Mouse (Mus musculus) MEL (cell line): ENCODE data around the gene Klhdc8a. TPM values are rescaled to one million over a fixed set of nuclear protein-coding genes. Genes with fewer than 3 reads are reported as not detected.
"Not testable (repeated sequence)": the region's sequence is repeated elsewhere in the genome, so short reads cannot be mapped to it uniquely, and the experiment has no call there.

Experiments
- DNase-seq: peaks from one replicate; pipeline ENCODE4 v3.0.0; 2011; ENCODE audit warnings: low read depth, low spot score
- H3K27ac ChIP-seq: 2 replicates; pipeline ENCODE4 v1.5.1; 2012; ENCODE audit warnings: low read depth, mild to moderate bottlenecking, control low read depth, low read length, moderate library complexity; ENCODE audit not compliant: control insufficient read depth
- H3K27me3 ChIP-seq, 2 experiments: fragments of 150-350 bp in 1 of 2; sonication (generic) in 1 of 2; 2 replicates each; pipeline ENCODE4 v1.6.1; 2012; ENCODE audit warnings: low read length in 2 of 2, mild to moderate bottlenecking in 2 of 2, improper control_type of control experiment in 1 of 2, moderate library complexity in 1 of 2; ENCODE audit not compliant: insufficient read depth in 2 of 2, control insufficient read depth in 1 of 2
- H3K36me3 ChIP-seq, 2 experiments: 2 replicates each; pipeline ENCODE4 v1.6.1; 2012 to 2014; ENCODE audit warnings: low read length in 2 of 2, improper control_type of control experiment in 1 of 2, inconsistent platforms in 1 of 2, mild to moderate bottlenecking in 1 of 2; ENCODE audit not compliant: insufficient read depth in 2 of 2, control insufficient read depth in 1 of 2
- H3K4me1 ChIP-seq, 2 experiments: fragments of 150-350 bp in 1 of 2; sonication (generic) in 1 of 2; 2 replicates each; pipeline ENCODE4 v1.6.1; 2012; ENCODE audit warnings: low read length in 2 of 2, improper control_type of control experiment in 1 of 2, mild to moderate bottlenecking in 1 of 2; ENCODE audit not compliant: insufficient read depth in 2 of 2, control insufficient read depth in 1 of 2
- H3K4me3 ChIP-seq, 2 experiments: fragments of 150-350 bp in 1 of 2; sonication (generic) in 1 of 2; 2 replicates each; pipeline ENCODE4 v1.5.1; 2012; ENCODE audit warnings: low read depth in 2 of 2, low read length in 2 of 2, mild to moderate bottlenecking in 2 of 2, moderate library complexity in 2 of 2, control low read depth in 1 of 2, improper control_type of control experiment in 1 of 2; ENCODE audit not compliant: control insufficient read depth in 1 of 2, insufficient read depth in 1 of 2
- H3K79me2 ChIP-seq: 2 replicates; pipeline ENCODE4 v1.6.1; 2012; ENCODE audit warnings: mild to moderate bottlenecking, low read length, moderate library complexity; ENCODE audit not compliant: control insufficient read depth, poor library complexity, insufficient read depth
- H3K9ac ChIP-seq: 2 replicates; pipeline ENCODE4 v1.6.1; 2012; ENCODE audit warnings: low read depth, mild to moderate bottlenecking, control low read depth, low read length, moderate library complexity; ENCODE audit not compliant: control insufficient read depth, poor library complexity, severe bottlenecking
- H3K9me3 ChIP-seq: fragments of 150-350 bp; sonication (generic); replicated peaks from 2 replicates; pipeline ENCODE4 v1.6.1; 2012; ENCODE audit warnings: mild to moderate bottlenecking, low read length, improper control_type of control experiment, moderate library complexity; ENCODE audit not compliant: insufficient read depth
- CHD1 ChIP-seq: IDR thresholded peaks from 2 replicates; pipeline ENCODE4 v1.6.1; 2012; ENCODE audit warnings: low read depth, mild to moderate bottlenecking, inconsistent platforms, low read length, improper control_type of control experiment
- CTCF ChIP-seq, 3 experiments: IDR thresholded peaks in 2 of 3; conservative IDR thresholded peaks in 1 of 3; 2 replicates each; pipeline ENCODE4 v1.5.1; 2011 to 2012; ENCODE audit warnings: low read length in 3 of 3, low read depth in 2 of 3, mild to moderate bottlenecking in 2 of 3, improper control_type of control experiment in 1 of 3, inconsistent platforms in 1 of 3, mixed read lengths in 1 of 3, moderate library complexity in 1 of 3; ENCODE audit not compliant: control insufficient read depth in 1 of 3, insufficient read depth in 1 of 3, poor library complexity in 1 of 3, severe bottlenecking in 1 of 3
- E2F4 ChIP-seq: IDR thresholded peaks from 2 replicates; pipeline ENCODE4 v1.6.1; 2011; ENCODE audit warnings: low read depth, low read length, improper control_type of control experiment, borderline replicate concordance
- EP300 ChIP-seq, 2 experiments: IDR thresholded peaks; 2 replicates each; pipeline ENCODE4 v1.6.1; 2011; ENCODE audit warnings: improper control_type of control experiment in 2 of 2, low read length in 2 of 2, low read depth in 1 of 2, mild to moderate bottlenecking in 1 of 2
- GABPA ChIP-seq: IDR thresholded peaks from 2 replicates; pipeline ENCODE4 v1.6.1; 2012; ENCODE audit warnings: low read depth, mild to moderate bottlenecking, inconsistent platforms, low read length, improper control_type of control experiment, moderate library complexity
- HCFC1 ChIP-seq: IDR thresholded peaks from 2 replicates; pipeline ENCODE4 v1.6.1; 2012; ENCODE audit warnings: low read depth, mild to moderate bottlenecking, inconsistent platforms, low read length, improper control_type of control experiment, moderate library complexity
- JUND ChIP-seq: IDR thresholded peaks from 2 replicates; pipeline ENCODE4 v1.6.1; 2011; ENCODE audit warnings: low read depth, mild to moderate bottlenecking, improper control_type of control experiment, low read length
- MAFK ChIP-seq: IDR thresholded peaks from 2 replicates; pipeline ENCODE4 v1.6.1; 2011; ENCODE audit warnings: low read depth, mild to moderate bottlenecking, low read length, improper control_type of control experiment, borderline replicate concordance
- MAZ ChIP-seq: IDR thresholded peaks from 2 replicates; pipeline ENCODE4 v1.6.1; 2012; ENCODE audit warnings: low read depth, mild to moderate bottlenecking, inconsistent platforms, low read length, improper control_type of control experiment
- MEF2A ChIP-seq: IDR thresholded peaks from 2 replicates; pipeline ENCODE4 v1.6.1; 2014; ENCODE audit warnings: low read depth, mild to moderate bottlenecking, inconsistent platforms, low read length, improper control_type of control experiment; ENCODE audit not compliant: poor library complexity, insufficient replicate concordance, severe bottlenecking; ENCODE audit errors: extremely low read depth
- NELFE ChIP-seq: IDR thresholded peaks from 2 replicates; pipeline ENCODE4 v1.6.1; 2011; ENCODE audit warnings: low read depth, low read length, improper control_type of control experiment
- NRF1 ChIP-seq: IDR thresholded peaks from 2 replicates; pipeline ENCODE4 v1.6.1; 2014; ENCODE audit warnings: low read depth, mild to moderate bottlenecking, inconsistent platforms, low read length, improper control_type of control experiment, moderate library complexity; ENCODE audit not compliant: poor library complexity, insufficient read depth, severe bottlenecking
- POLR2AphosphoS2 ChIP-seq: IDR thresholded peaks from 2 replicates; pipeline ENCODE4 v1.6.1; 2011; ENCODE audit warnings: low read length, improper control_type of control experiment
- POLR2AphosphoS5 ChIP-seq: IDR thresholded peaks from 2 replicates; pipeline ENCODE4 v1.6.1; 2012; ENCODE audit warnings: low read depth, borderline replicate concordance, mild to moderate bottlenecking, inconsistent platforms, low read length, moderate library complexity, mixed read lengths
- SMC3 ChIP-seq: IDR thresholded peaks from 2 replicates; pipeline ENCODE4 v1.6.1; 2011; ENCODE audit warnings: low read depth, low read length, improper control_type of control experiment
- TAL1 ChIP-seq: IDR thresholded peaks from 2 replicates; pipeline ENCODE4 v1.6.1; 2012; ENCODE audit warnings: mild to moderate bottlenecking, inconsistent platforms, low read length, moderate library complexity, mixed read lengths
- TBP ChIP-seq: IDR thresholded peaks from 2 replicates; pipeline ENCODE4 v1.8.0; 2011; ENCODE audit warnings: low read depth, low read length, improper control_type of control experiment
- TCF12 ChIP-seq: IDR thresholded peaks from 2 replicates; pipeline ENCODE4 v1.6.1; 2014; ENCODE audit warnings: low read depth, mild to moderate bottlenecking, inconsistent platforms, low read length, improper control_type of control experiment, moderate library complexity
- USF1 ChIP-seq: IDR thresholded peaks from 2 replicates; pipeline ENCODE4 v1.6.1; 2014; ENCODE audit warnings: low read depth, mild to moderate bottlenecking, inconsistent platforms, low read length, improper control_type of control experiment, moderate library complexity
- ZMIZ1 ChIP-seq: IDR thresholded peaks from 2 replicates; pipeline ENCODE4 v1.6.1; 2012; ENCODE audit warnings: low read depth, mild to moderate bottlenecking, inconsistent platforms, low read length, improper control_type of control experiment, moderate library complexity
- polyA plus RNA-seq, 2 experiments: library from polyadenylated mRNA; stranded (reverse) in 1 of 2; unstranded in 1 of 2; fragments of >175 nt in 1 of 2; fragments of >200 nt in 1 of 2; gene quantifications; 2 replicates each; pipeline versions ENCODE4 v1.2.1 to v1.2.4; 2012; ENCODE audit warnings: low replicate concordance in 2 of 2, low read depth in 1 of 2; ENCODE audit not compliant: insufficient read length in 2 of 2, insufficient read depth in 1 of 2, missing spikeins in 1 of 2
- total RNA-seq: library from RNA; depleted of rRNA; stranded (reverse); fragments of 300-350 nt; gene quantifications from 2 replicates; pipeline ENCODE4 v1.2.3, GENCODE M21; 2012

Klhdc8a gene
- total and polyA plus RNA-seq, 3 experiments: not detected

DNA sequence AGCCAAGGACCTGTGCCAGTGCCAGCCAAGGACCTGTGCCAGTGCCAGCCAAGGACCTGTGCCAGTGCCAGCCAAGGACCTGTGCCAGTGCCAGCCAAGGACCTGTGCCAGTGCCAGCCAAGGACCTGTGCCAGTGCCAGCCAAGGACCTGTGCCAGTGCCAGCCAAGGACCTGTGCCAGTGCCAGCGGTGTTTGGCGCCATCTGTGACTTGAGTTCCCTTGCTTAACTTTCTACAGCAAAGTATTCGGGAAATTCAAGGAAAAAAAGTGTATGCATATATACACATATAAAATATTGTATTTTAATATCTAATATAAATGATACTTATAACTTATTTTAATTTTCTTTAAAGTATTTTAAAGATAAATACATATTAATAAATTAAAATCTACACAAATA is 51.2 kb downstream of the Klhdc8a start:
- H3K27ac ChIP-seq, H3K4me3 ChIP-seq, H3K79me2 ChIP-seq, H3K9me3 ChIP-seq, H3K27me3 ChIP-seq, DNase-seq, H3K4me1 ChIP-seq, H3K9ac ChIP-seq, H3K36me3 ChIP-seq: not testable (repeated sequence)

DNA sequence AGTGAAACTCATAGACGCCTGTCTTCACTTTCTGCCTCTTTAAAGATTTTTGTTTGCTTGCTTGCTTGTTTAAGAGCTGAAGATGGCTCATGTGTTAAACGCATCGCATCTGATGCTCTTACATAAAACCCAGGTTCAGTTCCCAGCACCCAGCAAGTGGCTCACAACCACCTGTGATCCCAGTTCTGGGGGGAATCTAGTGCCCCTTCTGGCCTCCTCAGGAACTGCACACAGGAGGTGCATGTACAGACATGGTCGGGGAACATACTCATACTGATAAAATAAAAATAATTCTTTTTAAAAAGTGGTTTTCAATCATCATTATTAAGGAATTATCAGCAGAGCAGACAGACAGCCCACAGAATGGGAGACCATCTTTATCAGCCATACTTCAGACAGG is 52.6 kb downstream of the Klhdc8a start:
- 0 out of 4 replicates have a peak, but pooled peaks cover 0 to under 1% of the 10 kb centered on the region in 2 experiments for H3K4me1 ChIP-seq
- H3K79me2 ChIP-seq: no peaks in the 10 kb centered on the region
- H3K9me3 ChIP-seq: no peaks in the 10 kb centered on the region
- H3K9ac ChIP-seq: no peak overlapping the region
- DNase-seq: no peak
- no peaks in the 10 kb centered on the region for H3K27me3 ChIP-seq
- H3K27ac ChIP-seq: no peak overlapping the region
- TF ChIP-seq CTCF (IDR thresholded peaks at IDR 0.05 in 2 of 3, conservative IDR thresholded peaks at IDR 0.05 in 1 of 3; ENCODE audit: control insufficient read depth in 1 of 3, insufficient read depth in 1 of 3, low read depth in 2 of 3, low read length in 3 of 3, poor library complexity in 1 of 3, severe bottlenecking in 1 of 3): peak; percentile 9 to 38 (median 31); a peak in 5 of 6 replicates
- TF ChIP-seq JUND: no peak
- H3K4me3 ChIP-seq: no peak overlapping the region
- H3K36me3 ChIP-seq: no peaks in the 10 kb centered on the region

DNA sequence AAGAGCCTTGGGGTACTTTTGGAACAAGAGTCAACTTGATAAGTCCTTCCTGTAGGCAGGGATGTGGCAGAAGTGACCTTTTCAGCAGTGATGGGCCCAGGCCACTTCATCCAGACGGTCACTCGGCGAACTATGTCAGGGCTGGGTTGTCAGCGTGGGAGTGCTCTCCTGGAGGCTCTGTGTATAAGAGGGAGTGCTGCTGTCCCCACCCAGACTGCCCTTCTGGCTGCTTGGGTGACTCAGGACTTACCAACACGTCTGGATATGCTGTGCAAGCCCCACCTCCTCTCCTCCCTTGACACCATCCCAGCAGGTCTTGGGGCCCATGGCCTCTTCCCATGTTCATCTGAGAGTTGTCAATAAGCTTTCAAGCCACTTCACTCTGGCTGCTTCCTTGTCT is 55.0 kb downstream of the Klhdc8a start:
- peaks cover 0 to 6% of the 10 kb centered on the region in 2 experiments; a peak in 2 of 4 replicates for H3K36me3 ChIP-seq
- no peak overlapping the region for H3K27ac ChIP-seq

DNA sequence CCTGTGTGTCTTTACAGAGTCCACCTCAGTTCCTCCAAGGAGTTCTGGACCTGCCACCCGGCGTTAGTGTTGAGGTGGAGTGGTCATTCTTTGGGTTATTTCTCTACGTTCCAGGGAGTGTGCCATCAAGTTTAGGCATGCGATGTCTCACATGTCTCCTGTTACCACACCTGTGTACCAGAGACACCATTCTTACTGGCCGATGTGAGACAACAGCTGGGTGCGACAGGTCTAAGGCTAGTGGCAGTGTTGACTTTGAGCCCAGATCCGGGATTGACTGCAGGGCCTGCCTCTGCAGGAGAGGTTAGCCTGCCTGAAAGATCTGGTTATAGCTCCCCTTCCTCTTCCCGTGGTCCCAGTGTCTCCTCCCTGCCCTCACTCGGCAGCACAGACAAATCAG is 55.8 kb downstream of the Klhdc8a start:
- no peak for TF ChIP-seq NRF1
- no peak for TF ChIP-seq MEF2A
- no peak for TF ChIP-seq SMC3
- TF ChIP-seq POLR2AphosphoS2: no peak
- no peak for TF ChIP-seq NELFE
- TF ChIP-seq CHD1: no peak
- TF ChIP-seq JUND: no peak
- no peak for TF ChIP-seq E2F4
- TF ChIP-seq ZMIZ1: no peak
- no peaks in the 10 kb centered on the region for H3K9me3 ChIP-seq
- no peaks in the 10 kb centered on the region for H3K27me3 ChIP-seq
- H3K4me1 ChIP-seq: peaks cover 2 to 9% of the 10 kb centered on the region in 2 experiments; a peak in 3 of 4 replicates
- DNase-seq: no peak
- H3K79me2 ChIP-seq: no peaks in the 10 kb centered on the region
- H3K9ac ChIP-seq: no peak overlapping the region
- H3K4me3 ChIP-seq: no peak overlapping the region
- peaks cover 0 to 7% of the 10 kb centered on the region in 2 experiments; a peak in 2 of 4 replicates for H3K36me3 ChIP-seq
- H3K27ac ChIP-seq: no peak overlapping the region

More for the DNA sequence above, 55.0 kb downstream of the Klhdc8a start:
- H3K9me3 ChIP-seq: no peaks in the 10 kb centered on the region
- no peak overlapping the region for H3K4me3 ChIP-seq
- H3K9ac ChIP-seq: no peak overlapping the region
- H3K79me2 ChIP-seq: no peaks in the 10 kb centered on the region
- no peak for DNase-seq
- no peaks in the 10 kb centered on the region for H3K27me3 ChIP-seq
- no peak for TF ChIP-seq TCF12
- TF ChIP-seq TBP: no peak
- TF ChIP-seq POLR2AphosphoS2: no peak
- no peak for TF ChIP-seq MAZ
- no peak for TF ChIP-seq HCFC1
- TF ChIP-seq MAFK: no peak
- no peak for TF ChIP-seq POLR2AphosphoS5
- TF ChIP-seq ZMIZ1: no peak
- no peak for TF ChIP-seq GABPA
- no peak for TF ChIP-seq USF1
- no peak for TF ChIP-seq NRF1
- TF ChIP-seq TAL1: no peak
- TF ChIP-seq EP300 (IDR thresholded peaks at IDR 0.05; ENCODE audit: low read depth in 1 of 2, low read length in 2 of 2): no peak
- peaks cover 0 to 3% of the 10 kb centered on the region in 2 experiments; a peak in 1 of 4 replicates for H3K4me1 ChIP-seq
